Mouse (Mus musculus) gastrocnemius, postnatal 25 days (tissue): Measurements from ENCODE around the gene Cdc42ep4. TPM values are rescaled to one million over a fixed set of nuclear protein-coding genes. Genes with fewer than 3 reads are reported as not detected.
A peak's percentile ranks its signal among the peaks of the same experiment; 100 is the strongest.

Experiments
- DNase-seq: peaks from one replicate; pipeline ENCODE4 v3.0.0; 2022
- total RNA-seq, 2 experiments: library from RNA; stranded (reverse); gene quantifications; 1 replicate in 1 of 2; 2 replicates in 1 of 2; pipeline ENCODE4 v1.2.3; 2021

Cdc42ep4 gene
- total RNA-seq, 2 experiments from 2014 or later = 5.2 to 7.3 TPM

- no peak for DNase-seq
These were observed 29.1 kb downstream of the Cdc42ep4 start for GRCm38 (mm10) chr11:113722405-113723090.

- no peak for DNase-seq
These were observed 33.8 kb downstream of the Cdc42ep4 start for GRCm38 (mm10) chr11:113717767-113718424.

- DNase-seq = no peak
These were observed 35.5 kb downstream of the Cdc42ep4 start for GRCm38 (mm10) chr11:113716132-113716531.

GRCm38 (mm10) chr11:113715078-113715674 lies 36.5 kb downstream of the Cdc42ep4 start:
- DNase-seq = no peak

DNA sequence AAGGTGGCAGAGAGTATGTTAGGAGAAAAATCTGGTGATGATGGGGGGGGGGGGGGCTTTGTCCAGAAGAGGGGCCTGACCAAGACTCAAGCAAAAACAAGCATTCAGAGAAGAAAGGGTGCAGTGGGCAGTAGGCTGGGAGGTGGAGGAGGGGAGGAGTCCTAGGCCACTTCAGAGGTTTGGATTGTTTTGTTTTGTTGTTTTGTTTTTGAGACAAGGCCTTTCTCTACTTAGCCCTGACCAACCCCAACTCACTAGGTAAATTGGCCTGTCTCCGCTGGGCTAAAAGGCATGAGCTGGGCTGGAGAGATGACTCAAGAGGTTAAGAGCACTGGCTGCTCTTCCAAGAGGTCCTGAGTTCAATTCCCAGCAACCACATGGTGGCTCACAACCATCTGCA lies 40.6 kb downstream of the Cdc42ep4 start:
- no peak for DNase-seq

GRCm38 (mm10) chr11:113710257-113710777 lies 41.4 kb downstream of the Cdc42ep4 start:
- DNase-seq = no peak

- no peak for DNase-seq
These were observed 41.9 kb downstream of the Cdc42ep4 start, which contains the start of gene Cpsf4l for GRCm38 (mm10) chr11:113709731-113710256. TSS of gene Cpsf4l (minus strand) at chr11:113710017.

DNA sequence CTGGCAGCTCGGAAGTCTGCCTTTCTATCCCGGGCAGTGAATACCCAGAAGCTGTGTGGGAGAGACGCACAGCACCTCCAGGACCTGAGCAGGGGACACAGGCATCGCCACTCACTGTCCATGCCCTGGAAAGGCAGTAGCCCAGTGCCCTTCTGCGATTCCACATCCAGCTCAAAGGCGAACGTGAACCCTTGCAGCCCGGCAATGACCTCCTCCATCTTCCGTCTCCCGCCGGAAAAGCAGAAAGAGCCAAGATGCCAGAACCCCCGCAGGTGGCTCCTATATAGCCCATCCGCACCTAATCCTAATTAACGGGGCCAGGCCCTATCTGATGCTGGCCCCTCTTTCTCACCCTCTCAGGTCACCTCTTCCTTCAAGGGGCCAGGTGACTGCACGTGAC lies 42.4 kb downstream of the Cdc42ep4 start:
- no peak for DNase-seq

DNA sequence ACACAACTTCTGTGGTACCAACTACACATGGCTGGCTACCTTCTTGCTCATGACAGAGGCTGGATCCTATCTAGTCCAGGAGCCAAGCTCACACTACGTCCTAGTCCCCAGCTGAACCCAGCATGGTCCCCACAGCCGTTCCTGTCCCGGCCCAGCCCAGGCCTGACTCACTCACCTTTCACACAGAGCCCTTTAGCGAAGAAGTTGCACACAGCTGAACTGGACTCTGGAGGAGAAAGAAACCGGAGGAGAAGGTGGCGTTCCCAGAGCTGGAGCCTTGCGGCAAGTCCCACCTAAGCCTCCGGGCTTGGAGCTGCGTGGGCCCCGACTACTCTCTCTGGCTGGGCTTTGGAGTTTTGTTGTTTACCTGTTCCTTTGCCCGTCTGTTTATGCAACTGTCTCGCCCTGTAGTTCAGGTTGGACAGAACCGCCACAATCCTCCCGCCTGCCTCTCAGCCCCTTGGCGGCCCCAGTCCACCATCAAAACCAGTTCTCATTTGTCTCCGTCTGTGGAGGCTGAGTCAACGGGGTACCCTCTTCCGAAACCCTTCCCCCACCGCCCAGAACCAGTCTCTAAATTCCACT lies 43.0 kb downstream of the Cdc42ep4 start:
- DNase-seq = no peak

GRCm38 (mm10) chr11:113705966-113706652 lies 45.6 kb downstream of the Cdc42ep4 start:
- no peak for DNase-seq

- DNase-seq = no peak
These were observed 47.9 kb downstream of the Cdc42ep4 start for GRCm38 (mm10) chr11:113703758-113704157.

DNA sequence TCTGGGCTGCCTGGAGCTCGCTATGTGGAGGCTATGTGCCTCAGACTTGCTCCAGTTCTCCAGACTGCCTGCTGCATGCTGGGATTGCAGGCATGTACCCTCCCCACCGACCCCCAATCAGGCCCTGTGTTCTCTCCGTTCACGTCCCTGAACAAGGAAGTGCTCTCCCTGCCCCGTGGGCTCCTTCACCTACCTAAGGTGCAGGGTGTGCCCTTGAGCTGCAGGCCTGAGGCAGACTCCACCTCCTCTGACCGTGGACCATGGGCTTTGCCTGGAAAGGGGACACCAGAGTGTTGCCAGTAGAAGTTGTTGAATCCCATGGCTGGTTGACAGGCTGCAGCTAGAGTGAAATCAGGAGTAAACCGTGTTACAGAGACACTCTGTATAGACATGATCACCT lies 52.0 kb downstream of the Cdc42ep4 start:
- DNase-seq = no peak

DNA sequence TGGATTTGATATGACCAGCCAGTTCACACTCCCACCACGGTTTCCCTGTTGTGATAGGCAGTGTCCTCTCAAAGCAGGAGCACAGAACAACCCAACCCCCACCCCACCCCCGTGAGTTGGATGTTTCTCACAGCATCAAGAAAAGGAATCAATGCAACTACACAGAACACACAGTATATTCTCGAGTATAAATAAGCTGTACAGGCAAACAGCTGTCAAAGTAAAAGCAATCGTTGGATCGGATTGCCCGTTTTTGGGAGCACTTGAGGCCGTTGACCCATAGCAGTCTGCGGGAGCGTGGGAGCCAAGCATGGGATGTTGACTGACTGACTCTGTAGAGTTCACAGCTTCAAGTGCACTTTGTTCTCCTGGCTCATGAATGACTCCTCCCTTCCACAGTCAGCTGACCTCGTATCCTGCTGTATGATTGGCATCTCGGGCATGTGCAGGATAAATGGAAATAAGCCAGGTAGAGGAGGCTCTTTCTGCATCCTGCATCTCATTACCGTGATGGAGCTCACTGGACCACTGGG lies 53.6 kb downstream of the Cdc42ep4 start:
- DNase-seq = no peak

DNA sequence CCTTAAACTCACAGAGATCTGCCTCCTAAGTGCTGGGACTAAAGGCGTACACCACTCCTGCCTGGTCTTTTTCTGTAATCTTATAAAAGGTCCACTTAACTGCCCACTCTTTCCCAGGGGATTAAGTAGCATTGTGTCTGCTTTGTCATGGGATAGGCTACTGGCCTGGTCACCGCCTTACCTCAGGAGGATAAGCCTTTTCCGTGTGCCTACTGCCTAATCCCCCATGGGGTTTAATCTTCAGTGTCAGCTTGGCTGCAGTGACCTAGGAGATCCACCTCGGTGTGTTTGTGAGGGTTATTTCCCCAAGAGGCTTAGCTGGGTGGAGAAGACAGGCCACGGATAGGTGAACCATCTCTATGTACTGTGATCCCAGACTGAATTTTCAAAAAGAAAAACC lies 54.1 kb downstream of the Cdc42ep4 start:
- no peak for DNase-seq

DNA sequence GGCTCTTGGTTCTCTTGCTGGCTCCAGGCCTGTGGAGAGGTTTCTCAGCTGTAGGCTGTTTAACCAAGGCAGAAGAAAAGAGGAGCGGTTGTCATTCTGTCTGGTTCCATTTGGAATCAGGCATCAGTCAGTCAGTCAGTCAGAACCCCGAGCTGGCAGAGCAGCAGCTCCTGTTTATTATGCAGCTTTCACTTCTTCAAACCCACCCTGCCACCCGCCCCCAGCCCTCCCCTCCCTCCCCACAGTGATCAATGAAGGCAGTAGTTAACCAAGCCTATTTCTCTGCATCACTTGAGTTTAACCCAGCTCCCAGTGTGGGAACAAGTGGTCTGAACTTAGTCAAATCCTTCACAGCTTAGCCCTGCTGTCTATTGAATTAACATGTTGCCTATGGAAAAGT lies 59.8 kb downstream of the Cdc42ep4 start:
- DNase-seq = no peak

DNA sequence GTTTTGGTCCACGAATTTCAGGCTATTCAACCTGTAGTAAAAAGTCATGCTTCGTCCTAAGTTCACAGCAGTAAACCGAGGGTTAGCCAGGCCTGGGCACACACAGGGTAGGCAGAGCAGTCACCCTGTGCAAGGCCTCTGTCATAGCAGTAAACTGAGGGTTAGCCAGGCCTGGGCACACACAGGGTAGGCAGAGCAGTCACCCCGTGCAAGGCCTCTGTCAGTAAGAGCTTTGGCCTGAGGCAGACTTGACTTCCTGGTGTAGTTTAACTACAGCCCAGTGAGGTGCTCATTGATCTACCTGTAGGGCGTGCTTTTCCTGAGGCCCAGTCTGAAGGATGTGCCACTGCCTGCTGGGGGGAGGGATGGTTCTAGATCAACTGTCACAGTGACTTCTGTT lies 60.4 kb downstream of the Cdc42ep4 start:
- no peak for DNase-seq

GRCm38 (mm10) chr11:113690506-113690905 lies 61.2 kb downstream of the Cdc42ep4 start:
- no peak for DNase-seq

DNA sequence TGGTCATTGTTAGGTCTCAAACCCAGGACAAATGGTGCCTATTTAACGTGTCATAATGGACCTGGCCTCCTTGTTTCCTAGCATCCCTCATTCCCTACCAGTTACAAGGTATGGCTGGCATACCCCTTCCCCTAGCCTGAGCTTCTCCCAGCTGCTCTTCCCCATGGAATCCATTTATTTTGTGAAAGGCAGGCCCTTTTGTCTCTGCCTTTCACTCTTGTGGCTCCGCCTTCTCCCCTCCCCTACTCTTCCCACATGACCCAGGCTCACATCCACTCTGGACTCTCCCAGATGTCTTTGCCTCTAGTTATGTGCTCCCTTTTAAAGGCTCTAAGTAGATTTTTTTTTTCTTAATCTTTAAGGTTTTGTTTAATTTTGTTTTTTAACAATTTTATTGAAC lies 64.7 kb downstream of the Cdc42ep4 start:
- DNase-seq = no peak

DNA sequence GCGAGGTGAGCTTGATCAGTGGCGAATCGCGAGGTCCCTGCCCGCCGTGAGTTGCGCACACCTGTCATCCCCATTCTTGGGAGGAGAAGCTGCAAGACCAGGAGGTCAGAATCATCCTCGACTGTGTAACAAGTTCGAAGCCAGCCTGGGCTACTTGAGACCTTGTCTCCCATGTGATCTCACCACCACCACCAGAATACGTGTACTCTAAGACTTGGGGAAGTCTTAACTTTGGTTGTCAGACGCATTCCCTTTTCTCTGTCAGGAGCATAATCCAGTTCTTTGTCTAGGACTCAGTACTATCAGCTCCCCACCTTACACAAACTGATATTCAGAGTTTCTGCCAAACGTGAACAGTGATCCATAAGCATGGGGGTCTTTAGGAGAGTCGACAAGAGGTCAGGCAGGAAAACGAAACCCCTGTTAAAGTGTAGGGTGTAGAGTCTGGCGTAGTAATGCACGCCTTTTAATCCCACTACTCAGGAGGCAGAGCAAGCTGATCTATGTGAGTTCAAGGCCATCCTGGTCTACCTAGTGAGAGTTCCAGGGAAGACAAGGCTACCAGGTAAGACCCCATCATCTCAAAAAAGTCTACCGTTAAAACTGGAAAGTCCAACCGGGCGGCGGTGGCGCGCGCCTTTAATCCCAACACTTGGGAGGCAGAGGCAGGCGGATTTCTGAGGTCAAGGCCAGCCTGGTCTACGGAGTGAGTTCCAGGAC lies 66.8 kb downstream of the Cdc42ep4 start:
- DNase-seq = no peak

DNA sequence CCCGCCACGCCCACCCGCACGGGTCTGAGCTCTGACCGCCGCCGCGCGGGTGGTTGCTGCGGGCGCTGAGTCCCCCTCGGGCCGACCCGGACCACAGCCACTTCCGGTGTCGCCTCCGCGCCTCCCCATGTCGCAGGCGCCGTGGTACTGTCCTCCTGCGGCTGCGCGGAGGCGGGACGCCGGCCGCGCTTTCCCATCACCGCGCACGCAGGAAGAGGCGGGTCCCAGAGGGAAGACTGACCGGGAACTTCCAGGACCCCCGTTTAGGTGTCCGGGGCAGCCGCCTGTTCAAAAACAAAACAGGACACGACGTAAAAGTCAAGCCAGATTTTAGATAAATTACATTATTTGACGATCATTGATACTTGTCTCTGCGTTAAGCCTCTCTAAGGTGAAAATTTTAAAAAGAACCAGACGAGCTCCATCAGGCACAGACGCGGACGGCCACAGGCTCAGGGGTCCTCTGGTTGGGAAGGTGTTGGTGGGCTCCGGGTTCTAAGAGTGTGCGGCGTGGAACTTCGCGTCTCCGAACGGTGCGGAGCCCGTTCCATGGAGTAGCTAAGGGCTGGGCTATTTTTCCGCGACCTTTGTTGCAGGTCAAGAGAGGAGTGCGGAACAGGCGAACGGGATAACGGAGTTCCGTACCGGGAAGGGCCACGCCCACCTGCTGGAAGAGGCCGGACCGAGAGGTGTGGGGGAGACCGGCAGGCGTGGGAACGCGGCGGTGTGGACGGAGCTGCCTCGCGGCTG lies 67.5 kb downstream of the Cdc42ep4 start, which contains the start of the genes Fam104a and D11Wsu47e:
Fam104a (minus strand) TSS at position 199 of the 750 bp plus-strand sequence.
D11Wsu47e (plus strand) TSS at position 456 of the 750 bp plus-strand sequence.
- peak; percentile 95 for DNase-seq
